Mouse (Mus musculus) stomach, postnatal 0 days (tissue): ENCODE data around the gene Rorc.

Experiments
- CTCF ChIP-seq: IDR thresholded peaks from 2 replicates; pipeline ENCODE4 v1.5.1; 2016; ENCODE audit warnings: antibody characterized with exemption, low read depth, mild to moderate bottlenecking, moderate library complexity
- EP300 ChIP-seq: optimal IDR thresholded peaks from 2 replicates; pipeline ENCODE3; 2016; ENCODE audit warnings: antibody characterized with exemption

DNA sequence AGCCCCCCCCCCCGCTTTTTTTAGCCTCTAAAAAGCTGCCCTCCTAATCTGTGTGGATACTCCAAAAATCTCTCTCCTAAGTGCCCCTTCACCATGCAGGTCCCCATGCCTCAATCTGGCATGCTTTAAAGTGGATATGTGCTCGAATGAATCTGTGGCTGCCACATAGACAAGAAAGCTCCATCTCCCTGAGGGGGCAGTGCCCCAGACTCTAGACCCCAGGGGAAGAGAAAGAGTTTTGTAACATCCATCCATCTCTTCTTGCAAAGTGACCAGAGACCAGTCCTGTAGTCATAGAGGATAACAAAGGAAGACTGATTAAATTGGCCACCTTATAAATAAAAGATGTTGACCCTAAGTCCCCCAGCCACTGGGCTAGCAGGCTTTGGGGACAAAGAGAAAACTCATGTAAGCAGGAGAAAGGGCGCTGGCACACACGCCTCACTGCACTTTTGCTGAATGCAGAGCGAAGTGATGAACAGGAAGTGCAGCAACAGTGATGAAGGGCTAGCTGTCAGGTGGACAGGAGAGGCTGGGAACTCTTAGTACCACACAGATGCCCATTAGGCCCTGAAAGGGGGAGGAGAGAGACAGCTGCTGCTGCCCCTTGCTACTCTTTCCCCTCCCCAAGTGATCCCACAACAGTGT, 27.2 kb downstream of the Rorc start:
- no peak for TF ChIP-seq CTCF
- no peak for TF ChIP-seq EP300
